Mouse (Mus musculus) erythroblast, embryonic 14.5 days (primary cell): ENCODE data around the gene Retreg1.

Experiments
- GATA1 ChIP-seq: IDR thresholded peaks from 2 replicates; pipeline ENCODE4 v1.6.1; 2012; ENCODE audit warnings: low read length, inconsistent platforms, mixed read lengths
- TAL1 ChIP-seq: IDR thresholded peaks from 3 replicates; pipeline ENCODE4 v1.6.1; 2012; ENCODE audit warnings: low read length, inconsistent platforms, mixed read lengths

DNA sequence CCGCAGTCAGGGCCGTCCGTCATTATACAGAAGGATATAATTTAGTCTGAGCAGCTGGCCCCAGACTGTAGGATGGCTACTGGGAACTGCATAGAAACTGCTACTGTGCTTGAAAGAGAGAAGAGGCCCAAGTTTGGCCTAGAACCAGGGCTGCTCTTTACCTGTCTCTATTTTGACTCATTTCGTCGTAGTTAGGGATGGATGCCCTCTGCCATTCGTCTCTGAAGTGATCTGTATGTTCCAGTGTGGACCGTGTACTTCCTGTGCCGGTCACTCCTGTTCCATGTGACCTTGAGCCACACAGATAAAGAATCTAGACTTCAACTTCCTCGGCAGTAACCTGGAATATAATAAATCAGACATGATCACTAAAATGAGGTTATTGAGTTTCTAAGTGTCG lies 114.7 kb downstream of the Retreg1 start:
- no peak for TF ChIP-seq GATA1
- no peak for TF ChIP-seq TAL1
